Mouse (Mus musculus) adrenal gland, postnatal 4 days (tissue): ENCODE measurements around the gene Tfap4. TPM values are rescaled to one million over a fixed set of nuclear protein-coding genes. Genes with fewer than 3 reads are reported as not detected.

Source experiments
- total RNA-seq, 2 experiments: library from RNA; stranded (reverse); gene quantifications; 2 replicates each; pipeline ENCODE4 v1.2.3; 2021

The Tfap4 gene
- total RNA-seq, 2 experiments from 2014 or later = 16.6 to 19.2 TPM

Other genes starting within 250 kb of the Tfap4 start
- 10 to 100 TPM; 34.3 to 36.1 TPM for gene Adcy9, start 139.4 kb downstream of the Tfap4 start, total RNA-seq
- gene Srl, start 18.0 kb downstream of the Tfap4 start, total RNA-seq = 10 to 100 TPM; 21.8 to 42.0 TPM
- 10 to 100 TPM; 66.0 to 77.7 TPM for gene Glis2, start 34.9 kb upstream of the Tfap4 start, total RNA-seq
- gene Pam16, start 65.1 kb upstream of the Tfap4 start, total RNA-seq = 10 to 100 TPM; 68.8 to 72.6 TPM
- 10 to 100 TPM; 15.7 to 18.8 TPM for gene Vasn, start 80.1 kb upstream of the Tfap4 start, total RNA-seq
- gene Dnaja3, start 80.1 kb upstream of the Tfap4 start, total RNA-seq = 10 to 100 TPM; 78.6 to 83.5 TPM
- gene Coro7, start 119.9 kb upstream of the Tfap4 start, total RNA-seq = 10 to 100 TPM; 32.8 to 42.6 TPM
- 10 to 100 TPM; 21.1 to 21.6 TPM for gene Nmral1, start 159.5 kb upstream of the Tfap4 start, total RNA-seq
- gene Hmox2, start 166.5 kb upstream of the Tfap4 start, total RNA-seq = 100 to 1,000 TPM in 1 of 2 experiments, 10 to 100 TPM in 1; 90.9 to 103 TPM
- gene Cdip1, start 230.4 kb upstream of the Tfap4 start, total RNA-seq = 100 to 1,000 TPM; 144 to 161 TPM